Mouse (Mus musculus) thymus, postnatal 10 days (tissue): ENCODE results near the gene Cdc14a.

Experiments
- DNase-seq, 2 experiments: peaks; one replicate each; pipeline ENCODE4 v3.0.0; 2021; ENCODE audit warnings: low spot score in 2 of 2

Gene Cdc14a

DNA sequence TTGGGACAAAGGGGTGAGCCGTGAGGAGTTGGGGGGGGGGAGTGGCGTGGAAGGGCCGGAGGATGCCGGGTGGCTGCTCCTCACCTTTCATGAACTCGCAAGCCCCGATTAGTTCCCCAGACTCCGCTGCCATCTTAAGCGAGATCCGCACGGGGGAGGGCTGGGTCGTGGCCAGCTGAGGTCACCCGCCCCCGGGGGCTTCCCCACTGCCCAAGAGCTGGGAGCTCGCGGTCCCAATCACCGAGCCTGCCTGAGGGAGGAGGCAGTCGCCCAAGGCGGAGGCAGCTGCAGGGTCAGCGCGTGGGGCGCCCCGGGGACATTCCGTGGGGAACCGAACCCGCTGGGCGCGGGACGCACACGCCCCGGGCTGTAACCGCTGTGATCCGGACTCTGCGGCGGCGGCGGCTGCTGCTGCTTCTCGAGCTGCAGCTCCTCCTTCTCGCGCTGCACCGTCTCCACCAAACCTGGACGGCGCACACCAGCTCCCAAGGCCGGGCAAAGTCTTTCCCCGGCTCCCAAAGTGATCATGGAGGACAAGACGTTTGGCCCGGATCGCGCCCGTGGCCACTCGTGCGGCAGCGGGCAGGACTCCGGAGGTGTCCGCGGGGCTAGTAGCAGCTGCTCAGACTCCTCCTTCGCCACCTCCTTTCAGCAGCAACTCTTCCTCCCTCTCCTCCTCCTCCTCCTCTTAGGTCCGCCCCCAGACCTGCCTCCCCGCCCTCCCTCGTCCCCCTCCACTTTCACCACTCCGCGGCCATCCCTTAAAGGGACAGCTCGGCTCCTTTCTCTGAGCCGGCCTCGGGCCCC is at the start of gene Cdc14a:
Cdc14a (minus strand) TSS at position 680 of the 807 bp plus-strand sequence.
- DNase-seq: peak; percentile 54 to 68

DNA sequence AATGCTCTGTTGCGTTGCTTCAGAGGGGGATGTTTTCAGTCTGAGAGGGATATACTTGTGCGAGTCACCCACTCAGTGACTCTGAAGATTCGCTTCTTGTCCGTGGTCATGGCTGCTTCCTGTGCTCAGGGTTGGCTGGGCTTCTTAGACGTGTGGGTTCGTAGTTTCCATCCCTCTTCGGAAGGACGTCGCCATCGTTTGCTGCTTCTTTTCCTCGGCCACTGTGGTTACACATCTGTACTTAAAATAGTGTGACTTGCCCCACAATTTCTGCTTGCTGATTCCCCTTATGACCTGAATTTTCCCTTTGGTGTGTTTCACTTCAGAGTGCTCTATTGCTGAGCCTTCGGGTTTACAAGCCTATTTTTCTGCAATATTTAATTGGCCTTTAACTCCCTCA is 41.9 kb upstream of the Cdc14a start:
- DNase-seq: no peak

DNA sequence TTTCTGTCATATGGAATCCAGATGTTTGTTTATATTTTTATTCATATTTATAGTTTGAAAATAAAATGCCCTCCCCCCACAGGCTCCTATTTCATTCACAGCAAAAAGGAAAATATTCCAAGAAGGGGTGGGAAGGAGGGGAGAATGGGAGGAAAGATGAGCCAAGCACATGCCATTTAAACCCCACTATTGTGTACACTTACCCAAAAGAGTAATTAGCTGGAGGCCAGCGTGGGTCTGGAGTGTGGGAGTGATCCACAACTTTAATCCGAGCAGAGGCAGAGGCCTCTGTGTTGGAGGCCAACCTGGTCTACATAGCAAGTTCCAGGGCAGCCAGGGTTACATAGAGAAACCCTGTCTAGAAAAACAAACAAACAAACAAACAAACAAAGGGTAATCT is 40.5 kb upstream of the Cdc14a start:
- DNase-seq: no peak

GRCm38 (mm10) chr3:116461053-116461452 is 37.2 kb upstream of the Cdc14a start:
- DNase-seq: no peak

GRCm38 (mm10) chr3:116454529-116454928 is 30.7 kb upstream of the Cdc14a start:
- no peak for DNase-seq

DNA sequence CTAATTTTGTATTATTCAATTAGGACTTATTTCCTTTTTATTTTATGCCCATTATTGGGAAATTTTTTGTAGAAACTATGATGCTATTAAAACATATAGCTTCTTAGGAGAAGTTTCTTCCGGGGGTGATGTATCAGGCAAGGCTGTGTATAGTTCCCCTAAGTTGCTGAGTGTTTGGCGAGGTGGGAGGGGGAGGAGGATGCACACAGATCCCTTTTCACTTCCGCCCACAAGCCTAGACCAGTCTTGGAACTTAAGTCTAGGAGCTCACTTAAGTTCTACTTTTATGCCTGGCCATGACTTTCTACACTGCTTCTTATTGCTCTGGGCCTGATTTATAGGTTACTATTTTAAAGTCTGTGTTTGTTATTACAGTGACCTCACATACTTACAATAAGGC is 26.9 kb upstream of the Cdc14a start:
- no peak for DNase-seq

- DNase-seq: no peak
Observed at GRCm38 (mm10) chr3:116444327-116444726, 20.5 kb upstream of the Cdc14a start.

GRCm38 (mm10) chr3:116442788-116443187 is 19.0 kb upstream of the Cdc14a start:
- no peak for DNase-seq

DNA sequence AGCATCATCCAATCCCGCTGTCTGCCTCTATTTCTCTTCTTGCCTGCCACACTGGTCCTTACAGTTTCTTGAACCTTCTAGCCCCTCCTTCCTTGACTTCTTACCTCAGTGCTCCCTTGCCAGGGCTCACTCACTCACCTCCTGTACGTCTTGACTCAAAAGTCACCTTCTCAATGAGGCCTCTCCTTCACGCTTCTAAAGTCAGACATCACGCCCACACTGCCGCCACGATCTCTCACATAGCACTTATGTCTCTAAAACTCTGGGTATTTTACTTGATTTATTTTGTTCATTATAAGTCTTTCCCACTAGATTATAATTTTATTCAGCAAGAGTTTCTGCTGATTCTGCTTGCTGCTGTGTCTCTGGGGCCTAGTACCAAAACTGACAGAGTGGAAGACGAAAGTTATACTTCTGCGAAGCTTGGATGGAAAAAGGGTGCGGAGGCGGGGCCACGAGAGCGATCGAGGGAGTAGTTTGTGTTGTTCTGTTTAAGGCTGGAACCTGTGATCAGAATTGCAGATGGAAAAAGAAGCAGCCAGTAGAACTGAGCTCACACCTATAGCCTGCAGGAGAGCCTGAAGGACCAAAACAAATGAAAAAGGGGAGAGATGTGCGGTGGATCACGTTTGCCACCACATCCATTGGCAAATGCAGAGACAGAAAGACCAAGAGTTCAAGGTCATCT is 17.8 kb upstream of the Cdc14a start:
- DNase-seq: no peak

- peak; percentile 20 to 37 for DNase-seq
Observed at GRCm38 (mm10) chr3:116440066-116440997, 16.5 kb upstream of the Cdc14a start.

DNA sequence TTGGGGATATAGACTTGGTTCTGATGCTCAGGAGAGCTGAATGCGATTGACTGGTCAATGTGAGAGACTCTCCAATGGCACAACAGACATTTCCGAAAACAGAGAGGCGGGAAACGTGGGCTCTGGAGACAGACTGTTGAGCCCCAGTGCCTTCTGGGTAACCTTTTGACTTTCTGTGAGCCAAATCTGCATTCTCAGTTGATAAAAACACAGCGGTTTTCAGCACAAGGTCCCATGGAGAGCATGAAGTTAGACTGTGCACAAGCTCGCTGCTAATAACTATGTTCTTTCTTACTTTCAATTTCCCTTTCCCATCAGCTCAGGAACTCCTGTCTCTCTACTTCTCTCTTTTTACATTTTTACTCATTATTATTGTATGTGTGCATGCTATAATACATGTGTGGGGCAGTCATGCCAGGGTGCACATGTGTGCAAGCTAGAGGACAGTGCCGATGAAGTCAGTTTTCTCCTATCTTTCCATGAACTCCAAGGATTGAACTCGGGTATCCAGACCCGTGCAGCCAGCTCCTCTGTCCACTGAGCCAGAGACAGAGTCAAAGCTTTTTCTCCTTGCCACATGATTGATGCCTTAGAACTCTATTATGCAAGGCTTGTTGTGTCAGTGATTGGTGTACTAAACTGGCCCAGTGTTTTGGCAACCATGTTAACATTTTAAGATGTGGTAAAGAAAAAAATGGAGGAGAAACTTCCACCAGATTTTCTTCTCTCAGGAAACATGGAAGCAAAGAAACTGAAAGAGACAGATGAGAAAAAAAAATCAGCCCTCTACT is 13.2 kb upstream of the Cdc14a start:
- no peak for DNase-seq

DNA sequence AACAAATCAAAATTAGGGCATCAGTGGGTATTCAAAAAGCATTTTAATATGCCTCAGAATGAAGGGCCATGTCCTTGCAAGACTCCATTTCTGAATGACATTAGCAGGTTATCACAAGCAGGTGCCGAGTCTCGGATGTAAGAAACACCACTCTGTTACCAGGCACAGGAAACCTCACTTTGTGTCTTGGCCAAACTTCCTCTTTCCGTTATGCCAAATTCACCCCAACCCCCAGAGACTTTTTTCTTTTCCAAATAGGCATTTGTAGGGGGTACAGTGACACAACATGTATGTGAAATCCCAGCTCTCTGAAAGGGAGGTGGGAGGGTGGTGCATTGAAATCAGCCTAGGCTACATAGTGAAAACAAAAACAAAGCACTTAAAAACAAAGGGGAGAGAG is 12.3 kb upstream of the Cdc14a start:
- DNase-seq: peak in 1 of 2 experiments; percentile 23

GRCm38 (mm10) chr3:116434757-116435156 is 10.9 kb upstream of the Cdc14a start:
- no peak for DNase-seq

- no peak for DNase-seq
Observed at GRCm38 (mm10) chr3:116425901-116426300, 2.1 kb upstream of the Cdc14a start.

GRCm38 (mm10) chr3:116424973-116425284 is 1.1 kb upstream of the Cdc14a start:
- DNase-seq: peak; percentile 80 to 84

- DNase-seq: peak in 1 of 2 experiments; percentile 37
Observed at GRCm38 (mm10) chr3:116424160-116424972, 534 bp upstream of the Cdc14a start.

DNA sequence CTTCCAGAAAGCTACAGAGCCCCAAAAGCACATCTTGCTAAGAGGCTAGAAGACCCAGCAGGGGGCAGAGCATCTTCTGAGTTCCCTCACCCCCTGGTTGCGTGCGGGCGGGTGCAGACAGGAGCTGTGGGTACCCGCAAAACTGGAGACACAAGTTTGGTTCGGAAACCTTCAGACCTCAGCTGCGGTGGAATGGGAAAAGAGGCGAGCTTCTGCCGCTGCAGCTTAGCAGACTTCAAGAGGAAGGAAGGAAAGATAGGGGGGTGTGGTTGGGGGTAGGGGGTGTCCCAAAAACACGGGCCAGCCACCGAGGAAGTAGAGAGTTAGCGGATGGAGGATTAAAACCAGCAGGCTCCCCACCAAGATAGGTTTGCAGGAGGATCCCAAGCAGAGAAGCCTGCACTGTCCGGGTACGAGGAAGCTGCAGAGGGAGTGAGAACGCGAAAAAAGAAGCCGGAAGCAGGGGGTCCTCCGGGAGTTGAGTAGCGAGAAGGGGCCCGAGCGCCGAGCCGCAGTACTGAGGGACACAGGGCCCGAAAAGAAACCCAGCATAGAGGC is 958 bp downstream of the Cdc14a start:
- DNase-seq: peak; percentile 69 to 74

- no peak for DNase-seq
Observed at GRCm38 (mm10) chr3:116422074-116422473, 1.8 kb downstream of the Cdc14a start.

DNA sequence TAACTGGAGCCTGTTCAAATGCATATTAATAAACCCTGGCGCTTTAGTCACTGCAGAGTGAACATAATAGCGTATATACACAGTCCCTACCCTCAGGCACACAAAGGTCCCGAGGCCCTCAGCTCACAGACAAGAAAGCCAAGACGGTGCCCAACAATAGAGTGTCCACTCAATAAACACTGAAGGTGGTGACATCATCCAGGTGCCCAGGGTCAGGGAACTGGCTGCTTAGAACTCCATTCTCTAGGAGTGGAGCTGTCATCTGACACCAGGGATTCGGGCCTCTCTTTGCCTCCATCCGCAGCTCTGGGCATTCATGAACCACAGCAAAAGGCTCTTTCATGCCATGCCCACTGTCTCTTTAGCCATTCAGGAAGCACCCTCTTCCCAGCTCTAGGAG is 2.7 kb downstream of the Cdc14a start:
- no peak for DNase-seq

- DNase-seq: no peak
Observed at GRCm38 (mm10) chr3:116419791-116420190, 4.0 kb downstream of the Cdc14a start.
